25 mouse cellular contexts compared by ENCODE assay signal in genomic region chr2:114873090-114873489, GRCm38 (mm10).
DNase-seq lines count a peak whose midpoint lies in the region; ATAC-seq and TF ChIP-seq lines count a peak whose summit lies in the region.
"Had no signal": no experiment of that assay in that cellular context is flagged by ENCODE, and none has a peak within 500 bp of the region (broad histone marks: within the 10 kb centered on the region; RNA-seq: fewer than 3 reads in every experiment).

No protein-coding gene starts in this region.

- H3K36me3 ChIP-seq in forebrain, embryonic 12.5 days (replicated peaks) = no peaks in the 10 kb centered on the region
- no peaks in the 10 kb centered on the region for H3K36me3 ChIP-seq in forebrain, embryonic 11.5 days (ENCODE audit: control insufficient read depth, insufficient read depth, low read length)
- no peaks in the 10 kb centered on the region for H3K36me3 ChIP-seq in hindbrain, embryonic 13.5 days
- H3K36me3 ChIP-seq in hindbrain, embryonic 10.5 days = no peaks in the 10 kb centered on the region
- no peaks in the 10 kb centered on the region for H3K36me3 ChIP-seq in forebrain, embryonic 16.5 days (ENCODE audit: control insufficient read depth, insufficient read depth)
- H3K36me3 ChIP-seq: embryonic facial prominence, embryonic 12.5 days; G1E; intestine, embryonic 15.5 days had no signal

- peaks cover 11% of the 10 kb centered on the region; the same call in 1 of the 2 replicates for H3K4me1 ChIP-seq in forebrain, embryonic 12.5 days
- no peaks in the 10 kb centered on the region for H3K4me1 ChIP-seq in forebrain, embryonic 11.5 days (replicated peaks; ENCODE audit: control insufficient read depth, insufficient read depth, low read length)
- H3K4me1 ChIP-seq in hindbrain, embryonic 13.5 days (replicated peaks) = peaks cover 10% of the 10 kb centered on the region
- peaks cover 8% of the 10 kb centered on the region; the same call in 1 of the 2 replicates for H3K4me1 ChIP-seq in hindbrain, embryonic 10.5 days (replicated peaks)
- peaks cover 5% of the 10 kb centered on the region for H3K4me1 ChIP-seq in forebrain, embryonic 16.5 days (replicated peaks; ENCODE audit: control insufficient read depth, insufficient read depth, low read length)
- H3K4me1 ChIP-seq: embryonic facial prominence, embryonic 12.5 days; intestine, embryonic 15.5 days had no signal

- peak; percentile 45; the same call in 1 of the 2 replicates for ATAC-seq in forebrain, embryonic 12.5 days (ENCODE audit: low FRiP score)
- no peak for ATAC-seq in forebrain, embryonic 11.5 days (replicated peaks; ENCODE audit: low FRiP score)
- ATAC-seq in hindbrain, embryonic 13.5 days (ENCODE audit: low FRiP score) = no peak
- peak; percentile 57 for ATAC-seq in forebrain, embryonic 16.5 days
- ATAC-seq: intestine, embryonic 15.5 days; Patski had no signal

- no peak for TF ChIP-seq POLR2A in brain, embryonic 14.5 days (IDR thresholded peaks at IDR 0.05; ENCODE audit: borderline replicate concordance, extremely low read depth, insufficient read depth, insufficient read length, poor library complexity, severe bottlenecking)

- no peaks in the 10 kb centered on the region for H3K9me3 ChIP-seq in forebrain, embryonic 12.5 days
- H3K9me3 ChIP-seq in forebrain, embryonic 11.5 days (ENCODE audit: control insufficient read depth, low read length) = no peaks in the 10 kb centered on the region
- no peaks in the 10 kb centered on the region for H3K9me3 ChIP-seq in hindbrain, embryonic 13.5 days
- no peaks in the 10 kb centered on the region for H3K9me3 ChIP-seq in hindbrain, embryonic 10.5 days
- no peaks in the 10 kb centered on the region for H3K9me3 ChIP-seq in forebrain, embryonic 16.5 days (ENCODE audit: control insufficient read depth, low read length)
- H3K9me3 ChIP-seq: embryonic facial prominence, embryonic 12.5 days; G1E; intestine, embryonic 15.5 days had no signal

- H3K27ac ChIP-seq in forebrain, embryonic 12.5 days = no peak overlapping the region
- H3K27ac ChIP-seq in forebrain, embryonic 11.5 days (ENCODE audit: low read depth, low read length) = no peak overlapping the region
- 0 out of 2 replicates have a peak overlapping the region, but pooled peaks have one; percentile 20 for H3K27ac ChIP-seq in hindbrain, embryonic 13.5 days
- no peak overlapping the region for H3K27ac ChIP-seq in hindbrain, embryonic 10.5 days
- H3K27ac ChIP-seq in forebrain, embryonic 16.5 days (ENCODE audit: low read length) = no peak overlapping the region
- H3K27ac ChIP-seq: embryonic facial prominence, embryonic 12.5 days; gastrocnemius, adult 2 months; intestine, embryonic 15.5 days had no signal

- no peaks in the 10 kb centered on the region for H3K27me3 ChIP-seq in forebrain, embryonic 12.5 days
- H3K27me3 ChIP-seq in forebrain, embryonic 11.5 days (ENCODE audit: control insufficient read depth, insufficient read depth, low read length) = no peaks in the 10 kb centered on the region
- no peaks in the 10 kb centered on the region for H3K27me3 ChIP-seq in hindbrain, embryonic 13.5 days
- no peaks in the 10 kb centered on the region for H3K27me3 ChIP-seq in hindbrain, embryonic 10.5 days (ENCODE audit: insufficient read depth, poor library complexity, severe bottlenecking)
- H3K27me3 ChIP-seq in forebrain, embryonic 16.5 days (replicated peaks; ENCODE audit: control insufficient read depth, insufficient read depth, low read length) = no peaks in the 10 kb centered on the region
- H3K27me3 ChIP-seq: CH12.LX; embryonic facial prominence, embryonic 12.5 days; intestine, embryonic 15.5 days; Patski had no signal

- H3K4me3 ChIP-seq in forebrain, embryonic 12.5 days (replicated peaks) = no peak overlapping the region
- no peak overlapping the region for H3K4me3 ChIP-seq in forebrain, embryonic 11.5 days (ENCODE audit: low read depth, low read length)
- H3K4me3 ChIP-seq in hindbrain, embryonic 13.5 days = no peak overlapping the region
- H3K4me3 ChIP-seq in hindbrain, embryonic 10.5 days = no peak overlapping the region
- H3K4me3 ChIP-seq in forebrain, embryonic 16.5 days (replicated peaks; ENCODE audit: low read length) = no peak overlapping the region
- H3K4me3 ChIP-seq: embryonic facial prominence, embryonic 12.5 days; erythroblast, embryonic 14.5 days; gastrocnemius, adult 2 months; intestine, embryonic 15.5 days had no signal

- WGBS in forebrain, embryonic 12.5 days = 34% methylated on average over 4 of the region's 4 CpGs
- 58% methylated on average over 4 of the region's 4 CpGs for whole genome bisulfite sequencing in forebrain, embryonic 11.5 days
- WGBS in hindbrain, embryonic 13.5 days = 52% methylated on average over 4 of the region's 4 CpGs
- WGBS in hindbrain, embryonic 10.5 days = 72% methylated on average over 4 of the region's 4 CpGs
- WGBS in forebrain, embryonic 16.5 days = 17% methylated on average over 4 of the region's 4 CpGs

- no peak for TF ChIP-seq CTCF in brain, embryonic 14.5 days (IDR thresholded peaks at IDR 0.05; ENCODE audit: borderline replicate concordance, extremely low read depth, insufficient read depth, insufficient read length)

- no peak for DNase-seq in forebrain, embryonic 11.5 days (ENCODE audit: low spot score)
- no peak for DNase-seq in hindbrain, embryonic 10.5 days (ENCODE audit: low spot score)
- peak; percentile 83 for DNase-seq in brain, embryonic 14.5 days (ENCODE audit: low read depth)
- no peak for DNase-seq in adrenal gland, postnatal 10 days
- DNase-seq: adrenal gland, postnatal 14 days; B cell, adult 2 months; cerebellum, adult 11-12 months; cerebellum, adult 8-10 months; cerebellum, postnatal 10 days; cerebellum, postnatal 36 days; gastrocnemius, adult 2 months; gastrocnemius, postnatal 14 days; heart, adult 11 months; kidney, adult 11 months; kidney, adult 8-10 months had no signal

- H3K4me2 ChIP-seq in forebrain, embryonic 12.5 days = no peak overlapping the region
- H3K4me2 ChIP-seq in forebrain, embryonic 11.5 days (ENCODE audit: low read depth, low read length, severe bottlenecking) = no peak overlapping the region
- H3K4me2 ChIP-seq in hindbrain, embryonic 13.5 days = no peak overlapping the region
- H3K4me2 ChIP-seq in forebrain, embryonic 16.5 days (ENCODE audit: low read length) = no peak overlapping the region
- H3K4me2 ChIP-seq: embryonic facial prominence, embryonic 12.5 days; heart, embryonic 11.5 days; intestine, embryonic 15.5 days had no signal

- H3K9ac ChIP-seq in forebrain, embryonic 12.5 days = no peak overlapping the region
- no peak overlapping the region for H3K9ac ChIP-seq in forebrain, embryonic 11.5 days (ENCODE audit: low read length)
- H3K9ac ChIP-seq in hindbrain, embryonic 13.5 days = no peak overlapping the region
- no peak overlapping the region for H3K9ac ChIP-seq in forebrain, embryonic 16.5 days (replicated peaks; ENCODE audit: low read depth, low read length)
- H3K9ac ChIP-seq: embryonic facial prominence, embryonic 12.5 days; intestine, embryonic 15.5 days had no signal

Comparison
In these comparisons a context has a peak if more than half of its experiments do, and no peak if none do; other contexts are left out.
1. ATAC-seq: peak in forebrain, embryonic 12.5 days (single experiment) and forebrain, embryonic 16.5 days (single experiment); none in forebrain, embryonic 11.5 days (single experiment) and hindbrain, embryonic 13.5 days (single experiment).